Mouse (Mus musculus): ENCODE measurements at regions not wholly inside any gene's neighbourhood (a gene's known extent, or its start where the extent isn't known, plus 50 kb on each side); places are given as distances from the start of the nearest gene placed in this dataset.

- TF ChIP-seq CTCF (IDR thresholded peaks at IDR 0.05), result no peak
- CTCF ChIA-PET, result interaction anchor here (1.4 kb wide), 1 partner anchor 15 kb away, joined by 4 read pairs; no protein-coding TSS in a partner anchor
- POLR2A ChIA-PET, result interaction anchor here (1.1 to 1.5 kb wide), 2 partner anchors 18 to 27 kb away, joined by 3 to 5 read pairs; no protein-coding TSS in a partner anchor
- DNase-seq (ENCODE audit: low read depth, low spot score), result no peak
- in situ Hi-C loops (cut with MboI; ENCODE audit: low pct_unique_long_range_greater_than_20kb), result no loop called here
- no peaks in the 10 kb centered on the region for H3K27me3 ChIP-seq
- ATAC-seq, result no peak
Observed at GRCm38 (mm10) chr3:107826241-107826760, 50.7 kb upstream of the Eps8l3 start.

GRCm38 (mm10) chr3:107825468-107825867, 51.6 kb upstream of the Eps8l3 start:
- DNase-seq (ENCODE audit: low read depth, low spot score), result no peak
- no peaks in the 10 kb centered on the region for H3K27me3 ChIP-seq
- CTCF ChIA-PET, result interaction anchor here (1.4 kb wide), 1 partner anchor 16 kb away, joined by 4 read pairs; no protein-coding TSS in a partner anchor
- in situ Hi-C loops (cut with MboI; ENCODE audit: low pct_unique_long_range_greater_than_20kb), result no loop called here
- no peak for ATAC-seq
- TF ChIP-seq CTCF (IDR thresholded peaks at IDR 0.05), result no peak
- POLR2A ChIA-PET, result interaction anchor here (1.1 to 1.5 kb wide), 2 partner anchors 17 to 28 kb away, joined by 3 to 5 read pairs; no protein-coding TSS in a partner anchor

GRCm38 (mm10) chr3:107824378-107824777, 52.7 kb upstream of the Eps8l3 start:
- ATAC-seq (no peak), DNase-seq (ENCODE audit: low read depth, low spot score) (no peak)
- no peak for TF ChIP-seq CTCF (IDR thresholded peaks at IDR 0.05)
- CTCF ChIA-PET, result interaction anchor here (1.1 to 1.4 kb wide), 2 partner anchors 9 to 17 kb away, joined by 3 read pairs; no protein-coding TSS in a partner anchor
- in situ Hi-C loops (cut with MboI; ENCODE audit: low pct_unique_long_range_greater_than_20kb), result no loop called here
- H3K27me3 ChIP-seq, result no peaks in the 10 kb centered on the region
- POLR2A ChIA-PET, result interaction anchor here (0.7 kb wide), 1 partner anchor 64 kb away, joined by 4 read pairs; the partner anchor contains the start of gene Csf1

- H3K27me3 ChIP-seq, result no peaks in the 10 kb centered on the region
- no peak for DNase-seq (ENCODE audit: low read depth, low spot score)
- no peak for TF ChIP-seq CTCF (IDR thresholded peaks at IDR 0.05)
- ChIA-PET POLR2A (interaction anchor here (0.7 to 2.2 kb wide), 2 partner anchors 64 kb away, joined by 4 to 11 read pairs; partner anchors contain the start of gene Csf1), CTCF (interaction anchor here (1.1 to 1.4 kb wide), 2 partner anchors 9 to 16 kb away, joined by 3 read pairs; no protein-coding TSS in a partner anchor)
- peak; percentile 4 for ATAC-seq
- in situ Hi-C loops (cut with MboI; ENCODE audit: low pct_unique_long_range_greater_than_20kb), result no loop called here
Observed at GRCm38 (mm10) chr3:107823655-107824266, 53.3 kb upstream of the Eps8l3 start.

- ChIA-PET CTCF (interaction anchor here (1.1 to 1.4 kb wide), 3 partner anchors 8 to 27 kb away, joined by 3 read pairs; no protein-coding TSS in a partner anchor), POLR2A (interaction anchor here (2.2 kb wide), 1 partner anchor 64 kb away, joined by 11 read pairs; the partner anchor contains the start of gene Csf1)
- DNase-seq (ENCODE audit: low read depth, low spot score) (peak; percentile 47), ATAC-seq (peak; percentile 51)
- no peak for TF ChIP-seq CTCF (IDR thresholded peaks at IDR 0.05)
- no peaks in the 10 kb centered on the region for H3K27me3 ChIP-seq
- in situ Hi-C loops (cut with MboI; ENCODE audit: low pct_unique_long_range_greater_than_20kb), result no loop called here
Observed at GRCm38 (mm10) chr3:107823177-107823576, 53.9 kb upstream of the Eps8l3 start.

- no peak for TF ChIP-seq CTCF (IDR thresholded peaks at IDR 0.05)
- ChIA-PET POLR2A (interaction anchor here (2.2 kb wide), 1 partner anchor 63 kb away, joined by 11 read pairs; the partner anchor contains the start of gene Csf1), CTCF (interaction anchor here (0.8 to 1.3 kb wide), 2 partner anchors 28 to 125 kb away, joined by 3 to 4 read pairs; no protein-coding TSS in a partner anchor)
- no peaks in the 10 kb centered on the region for H3K27me3 ChIP-seq
- in situ Hi-C loops (cut with MboI; ENCODE audit: low pct_unique_long_range_greater_than_20kb), result no loop called here
- DNase-seq (ENCODE audit: low read depth, low spot score) (peak; percentile 12), ATAC-seq (no peak)
Observed at GRCm38 (mm10) chr3:107822499-107822898, 54.5 kb upstream of the Eps8l3 start.

GRCm38 (mm10) chr3:107821952-107822351, 55.1 kb upstream of the Eps8l3 start:
- no peaks in the 10 kb centered on the region for H3K27me3 ChIP-seq
- ATAC-seq, result no peak
- no peak for TF ChIP-seq CTCF (IDR thresholded peaks at IDR 0.05)
- CTCF ChIA-PET, result interaction anchor here (0.8 to 1.3 kb wide), 2 partner anchors 28 to 124 kb away, joined by 3 to 4 read pairs; no protein-coding TSS in a partner anchor
- DNase-seq (ENCODE audit: low read depth, low spot score), result no peak
- POLR2A ChIA-PET, result interaction anchor here (2.2 kb wide), 1 partner anchor 62 kb away, joined by 11 read pairs; the partner anchor contains the start of gene Csf1
- in situ Hi-C loops (cut with MboI; ENCODE audit: low pct_unique_long_range_greater_than_20kb), result no loop called here

GRCm38 (mm10) chr3:107819622-107820021, 57.4 kb upstream of the Eps8l3 start:
- ChIA-PET POLR2A (no interaction called here), CTCF (interaction anchor here (1.7 kb wide), 1 partner anchor 46 kb away, joined by 4 read pairs; no protein-coding TSS in a partner anchor)
- H3K27me3 ChIP-seq, result no peaks in the 10 kb centered on the region
- ATAC-seq, result no peak
- in situ Hi-C loops (cut with MboI; ENCODE audit: low pct_unique_long_range_greater_than_20kb), result no loop called here
- TF ChIP-seq CTCF (IDR thresholded peaks at IDR 0.05), result no peak
- DNase-seq (ENCODE audit: low read depth, low spot score), result no peak

GRCm38 (mm10) chr3:107818616-107819495, 58.2 kb upstream of the Eps8l3 start:
- no peak for ATAC-seq
- in situ Hi-C loops (cut with MboI; ENCODE audit: low pct_unique_long_range_greater_than_20kb), result no loop called here
- DNase-seq (ENCODE audit: low read depth, low spot score), result no peak
- ChIA-PET CTCF (interaction anchor here (0.7 to 1.7 kb wide), 3 partner anchors 13 to 45 kb away, joined by 3 to 4 read pairs (median 3); no protein-coding TSS in a partner anchor), POLR2A (no interaction called here)
- no peaks in the 10 kb centered on the region for H3K27me3 ChIP-seq
- no peak for TF ChIP-seq CTCF (IDR thresholded peaks at IDR 0.05)

- in situ Hi-C loops (cut with MboI; ENCODE audit: low pct_unique_long_range_greater_than_20kb), result no loop called here
- DNase-seq (ENCODE audit: low read depth, low spot score) (no peak), ATAC-seq (no peak)
- ChIA-PET CTCF (interaction anchor here (1.0 to 1.5 kb wide), 4 partner anchors 11 to 74 kb away, joined by 4 read pairs; no protein-coding TSS in a partner anchor), POLR2A (interaction anchor here (1.2 to 1.5 kb wide), 2 partner anchors 58 to 120 kb away, joined by 3 read pairs; partner anchors contain the start of gene Ahcyl1)
- H3K27me3 ChIP-seq, result no peaks in the 10 kb centered on the region
- no peak for TF ChIP-seq CTCF (IDR thresholded peaks at IDR 0.05)
Observed at GRCm38 (mm10) chr3:107816031-107816430, 55.8 kb upstream of the Csf1 start.

All from Patski (cell line).